Mouse (Mus musculus): ENCODE measurements around the gene Klk1b24.
"Not testable (repeated sequence)": the region's sequence is repeated elsewhere in the genome, so short reads cannot be mapped to it uniquely, and the experiment has no call there.

Klk1b24 gene

GRCm38 (mm10) chr7:44187936-44188335, at the start of gene Klk1b24:
TSS of gene Klk1b24 (plus strand) at chr7:44188236.
- not testable (repeated sequence) for DNase-seq (ENCODE audit: low spot score in 2 of 2)

GRCm38 (mm10) chr7:44179299-44180045, 8.6 kb upstream of the Klk1b24 start:
- DNase-seq (ENCODE audit: low spot score in 2 of 2): no peak

GRCm38 (mm10) chr7:44186516-44186915, 1.5 kb upstream of the Klk1b24 start:
- peak in 1 of 2 experiments; percentile 12 for DNase-seq (ENCODE audit: low spot score in 2 of 2)

GRCm38 (mm10) chr7:44193466-44193865, 5.4 kb downstream of the Klk1b24 start:
- not testable (repeated sequence) for DNase-seq (ENCODE audit: low spot score in 2 of 2)

- DNase-seq (ENCODE audit: low spot score in 2 of 2): no peak
Measured at GRCm38 (mm10) chr7:44197891-44198290, 9.9 kb downstream of the Klk1b24 start, which contains the start of gene Klk1b3. TSS of gene Klk1b3 (plus strand) at chr7:44198191.

GRCm38 (mm10) chr7:44207135-44207534, 19.1 kb downstream of the Klk1b24 start, which contains the start of gene Klk1b4:
TSS of gene Klk1b4 (plus strand) at chr7:44207435.
- not testable (repeated sequence) for DNase-seq (ENCODE audit: low spot score in 2 of 2)

- DNase-seq (ENCODE audit: low spot score in 2 of 2): no peak
Measured at GRCm38 (mm10) chr7:44208307-44208706, 20.3 kb downstream of the Klk1b24 start.

GRCm38 (mm10) chr7:44215645-44216044, 27.6 kb downstream of the Klk1b24 start, which contains the start of gene Klk1b5:
TSS of gene Klk1b5 (plus strand) at chr7:44215945.
- no peak for DNase-seq (ENCODE audit: low spot score in 2 of 2)

GRCm38 (mm10) chr7:44221601-44222000, 33.6 kb downstream of the Klk1b24 start:
- not testable (repeated sequence) for DNase-seq (ENCODE audit: low spot score in 2 of 2)

- DNase-seq (ENCODE audit: low spot score in 2 of 2): not testable (repeated sequence)
Measured at GRCm38 (mm10) chr7:44222335-44222734, 34.3 kb downstream of the Klk1b24 start.

GRCm38 (mm10) chr7:44225076-44225475, 37.0 kb downstream of the Klk1b24 start, which contains the start of gene Klk1:
TSS of gene Klk1 (plus strand) at chr7:44225360.
- no peak for DNase-seq (ENCODE audit: low spot score in 2 of 2)

GRCm38 (mm10) chr7:44235909-44236308, 47.9 kb downstream of the Klk1b24 start, which contains the start of gene Gm36864:
TSS of gene Gm36864 (plus strand) at chr7:44236177.
- no peak for DNase-seq (ENCODE audit: low spot score in 2 of 2)

- DNase-seq (ENCODE audit: low spot score in 2 of 2): no peak
Measured at GRCm38 (mm10) chr7:44239913-44240312, 51.9 kb downstream of the Klk1b24 start.

GRCm38 (mm10) chr7:44240712-44241111, 52.7 kb downstream of the Klk1b24 start:
- no peak for DNase-seq (ENCODE audit: low spot score in 2 of 2)

- no peak for DNase-seq (ENCODE audit: low spot score in 2 of 2)
Measured at GRCm38 (mm10) chr7:44241163-44241562, 53.1 kb downstream of the Klk1b24 start.

All from urinary bladder, adult 18-20 months (tissue).